Mouse (Mus musculus) kidney, postnatal 10 days (tissue): ENCODE measurements around the gene Rnf20.
A peak's percentile ranks its signal among the peaks of the same experiment; 100 is the strongest.
"Not testable (repeated sequence)": the region's sequence is repeated elsewhere in the genome, so short reads cannot be mapped to it uniquely, and the experiment has no call there.

Experiments used
- DNase-seq: peaks from one replicate; pipeline ENCODE4 v3.0.0; 2021; ENCODE audit warnings: mixed read lengths

The Rnf20 gene

GRCm38 (mm10) chr4:49631319-49632138 is at the start of gene Rnf20:
TSS of gene Rnf20 (plus strand) at chr4:49632006.
- DNase-seq = peak; percentile 97

- DNase-seq = peak; percentile 19
These were observed 47.6 kb upstream of the Rnf20 start for GRCm38 (mm10) chr4:49583965-49584831.

- DNase-seq = no peak
These were observed 46.2 kb upstream of the Rnf20 start for GRCm38 (mm10) chr4:49585524-49586101.

GRCm38 (mm10) chr4:49586811-49587210 is 45.0 kb upstream of the Rnf20 start:
- DNase-seq = no peak

GRCm38 (mm10) chr4:49590152-49590551 is 41.7 kb upstream of the Rnf20 start:
- DNase-seq = no peak

DNA sequence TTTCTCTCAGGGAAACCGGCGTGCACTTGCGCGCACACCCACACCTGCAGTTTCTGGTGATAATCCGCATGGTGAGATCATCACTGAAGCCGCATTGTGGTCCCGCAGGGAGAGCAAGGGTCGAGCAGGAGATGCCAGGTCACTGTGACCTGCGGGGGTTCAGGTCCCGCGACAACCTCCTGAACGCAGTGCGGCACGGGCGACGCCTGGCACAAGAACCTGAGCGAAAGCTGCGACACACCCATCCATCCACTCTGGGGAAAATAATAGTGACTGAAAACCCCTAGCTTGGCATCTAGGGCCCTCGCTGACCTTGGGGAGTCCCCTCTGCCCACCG is 35.0 kb upstream of the Rnf20 start:
- no peak for DNase-seq

DNA sequence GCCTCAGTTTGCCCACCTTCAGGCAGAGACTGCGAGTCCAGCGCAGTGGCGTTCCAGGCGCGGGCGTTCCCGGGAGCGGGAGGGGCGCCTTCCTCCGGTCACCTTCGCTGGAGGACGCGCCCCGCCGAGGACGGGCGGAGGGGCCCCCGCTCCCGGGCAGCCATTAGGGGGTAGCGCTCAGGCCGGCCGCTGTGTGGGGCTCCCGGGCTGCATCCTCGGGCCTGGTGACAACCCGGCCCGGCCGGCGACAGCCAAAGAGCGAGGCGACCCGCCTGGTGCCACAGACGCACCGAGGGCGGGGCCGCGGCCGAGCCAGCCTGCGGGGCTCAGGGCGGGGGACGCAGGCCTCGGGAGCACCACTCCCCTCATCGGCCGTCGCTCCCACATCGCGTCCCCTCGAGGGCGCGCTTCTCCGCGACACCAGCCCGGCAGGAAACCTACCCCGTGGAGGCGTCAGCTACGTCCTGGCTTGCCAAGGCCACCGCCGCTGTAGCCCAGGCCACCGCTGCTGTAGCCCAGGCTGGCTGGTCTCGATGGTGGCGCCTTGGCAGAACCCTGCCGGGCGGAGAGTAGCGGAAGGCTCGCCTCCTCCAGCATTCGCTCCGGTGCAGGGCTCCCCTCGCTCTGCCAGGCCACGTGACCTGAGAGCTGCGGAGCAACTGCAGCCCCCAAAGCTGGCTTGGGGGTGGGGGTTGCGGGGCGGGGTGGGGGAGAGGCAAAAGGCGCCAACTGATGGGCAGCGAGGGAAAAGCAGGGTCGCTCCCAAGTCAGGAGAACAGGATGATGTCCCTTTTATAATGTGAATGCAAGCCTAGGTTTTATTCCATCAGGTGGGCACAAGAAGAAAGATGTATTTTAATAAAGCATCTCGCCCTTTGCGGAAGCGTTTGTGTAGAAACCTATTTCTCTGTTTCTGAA is 34.4 kb upstream of the Rnf20 start, which contains the start of gene Tmem246:
Gene Tmem246 (minus strand): TSS at position 694 of the 918 bp plus-strand sequence.
- DNase-seq = peak; percentile 81

GRCm38 (mm10) chr4:49603161-49603560 is 28.6 kb upstream of the Rnf20 start:
- no peak for DNase-seq

DNA sequence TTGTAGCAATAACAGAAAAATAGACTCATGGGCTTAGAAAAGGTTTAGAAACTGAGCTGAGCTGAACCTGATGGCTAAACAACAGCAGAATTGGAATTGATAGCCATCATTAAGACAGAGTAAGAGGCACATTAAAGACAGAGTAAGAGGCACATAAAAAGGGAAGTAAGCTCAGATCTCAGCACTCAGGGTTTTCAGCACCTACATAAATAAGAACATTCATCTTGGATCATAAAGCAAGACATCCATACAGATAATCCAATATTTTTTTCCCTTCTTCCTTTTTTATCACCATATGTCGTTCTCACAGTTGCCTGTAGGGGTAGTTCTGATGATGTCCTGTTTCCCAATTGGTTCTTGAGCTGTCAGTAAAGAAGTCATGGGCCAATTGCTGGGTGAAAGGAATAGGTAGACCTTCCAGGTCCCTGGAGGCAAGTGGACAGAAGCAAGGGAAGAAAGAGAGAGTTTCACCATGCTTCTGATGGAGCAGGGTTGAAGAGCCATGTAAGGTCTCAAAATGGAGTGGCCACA is 27.7 kb upstream of the Rnf20 start:
- DNase-seq = no peak

GRCm38 (mm10) chr4:49604616-49605015 is 27.2 kb upstream of the Rnf20 start:
- no peak for DNase-seq

GRCm38 (mm10) chr4:49605459-49605858 is 26.3 kb upstream of the Rnf20 start:
- no peak for DNase-seq

GRCm38 (mm10) chr4:49616924-49617323 is 14.9 kb upstream of the Rnf20 start:
- DNase-seq = no peak

DNA sequence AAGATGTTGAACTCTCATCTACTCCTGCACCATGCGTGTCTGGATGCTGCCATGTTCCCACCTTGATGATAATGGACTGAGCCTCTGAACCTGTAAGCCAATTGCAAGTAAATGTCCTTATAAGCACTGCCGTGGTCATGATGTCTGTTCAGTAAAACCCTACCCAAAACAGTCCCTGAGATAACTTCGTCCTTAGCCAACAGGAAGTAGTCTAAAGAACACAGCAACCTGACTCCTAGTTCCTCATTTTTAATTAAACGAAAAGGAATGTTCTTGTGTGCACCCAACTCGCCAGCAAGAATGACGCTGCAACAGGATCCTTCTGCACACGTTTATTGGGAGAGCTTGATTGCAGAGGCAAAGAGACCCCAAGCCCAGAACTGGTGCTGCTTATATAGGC is 11.9 kb upstream of the Rnf20 start:
- not testable (repeated sequence) for DNase-seq

DNA sequence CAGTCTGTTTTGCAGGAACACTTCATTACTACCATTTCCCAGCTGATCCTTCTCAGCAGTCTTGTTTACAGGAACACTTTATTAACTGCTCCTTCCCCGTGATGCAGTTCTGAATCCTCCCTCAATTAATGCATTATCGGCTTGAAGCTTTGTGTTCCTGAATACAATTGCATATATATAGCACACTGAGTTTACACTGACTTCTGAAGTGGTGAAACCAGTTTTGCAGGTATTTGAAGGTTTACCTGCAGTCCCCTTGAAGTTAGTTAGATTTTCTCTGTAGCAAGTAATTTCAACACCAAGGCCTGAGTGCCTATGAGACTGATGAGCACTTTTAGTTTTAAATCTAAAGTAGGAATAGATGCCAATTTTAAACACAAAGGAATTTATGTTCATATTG is 9.5 kb upstream of the Rnf20 start:
- DNase-seq = no peak

GRCm38 (mm10) chr4:49623916-49624315 is 7.9 kb upstream of the Rnf20 start:
- no peak for DNase-seq

DNA sequence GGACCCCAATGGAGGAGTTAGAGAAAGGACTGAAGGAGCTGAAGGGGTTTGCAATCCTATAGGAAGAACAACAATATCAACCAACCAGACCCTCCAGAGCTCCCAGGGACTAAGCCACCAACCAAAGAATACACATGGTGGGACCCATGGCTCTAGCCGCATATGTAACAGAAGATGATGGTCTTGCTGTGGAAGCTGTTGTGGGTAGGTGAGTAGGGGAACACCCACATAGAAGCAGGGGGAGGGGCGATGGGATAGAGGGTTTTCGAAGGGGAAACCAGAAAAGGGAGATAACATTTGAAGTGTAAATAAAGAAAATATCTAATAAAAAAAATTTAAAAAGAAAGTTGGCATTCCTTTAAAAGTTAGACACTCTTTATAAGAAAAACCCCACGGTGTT is 6.8 kb upstream of the Rnf20 start:
- not testable (repeated sequence) for DNase-seq

- peak; percentile 88 for DNase-seq
These were observed 4.8 kb upstream of the Rnf20 start for GRCm38 (mm10) chr4:49626973-49627372.

DNA sequence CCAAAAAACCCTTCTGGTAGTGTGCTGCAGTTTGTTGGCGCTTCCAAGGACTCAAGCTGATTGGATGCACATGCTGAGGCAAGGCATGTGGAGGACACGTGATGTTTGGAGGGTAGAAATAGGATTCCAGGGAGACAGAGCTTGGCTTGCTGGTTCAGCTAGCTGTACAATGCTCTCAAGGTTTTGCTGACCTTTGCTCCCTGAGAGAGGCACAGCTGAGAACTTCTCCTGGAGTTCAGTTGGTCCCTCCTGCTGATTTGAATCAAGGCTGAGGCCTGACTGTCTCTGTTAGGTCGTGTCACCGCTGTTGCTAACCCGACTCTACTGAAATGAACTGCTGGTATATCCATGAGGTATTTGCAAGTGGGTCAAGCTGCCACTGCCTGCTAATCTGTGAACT is 2.9 kb upstream of the Rnf20 start:
- DNase-seq = no peak

DNA sequence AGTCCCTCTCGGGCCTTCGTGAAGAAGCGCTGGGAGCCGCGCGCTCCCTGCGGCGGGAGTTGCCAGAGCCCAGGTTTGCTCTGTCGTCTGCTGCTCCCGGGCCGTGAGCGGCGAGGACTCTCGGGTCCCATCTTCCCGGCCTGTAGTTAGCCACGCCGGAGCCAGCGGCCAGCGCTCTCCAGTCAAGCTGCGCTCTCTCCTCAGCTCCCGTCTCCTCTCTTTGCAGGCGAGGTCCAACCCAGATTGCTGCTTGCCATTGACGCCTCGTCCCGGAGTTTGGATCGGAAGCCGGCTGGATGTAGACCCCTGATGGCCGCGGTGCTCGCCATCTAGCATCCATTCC is 304 bp downstream of the Rnf20 start:
- DNase-seq = no peak

- no peak for DNase-seq
These were observed 6.0 kb downstream of the Rnf20 start for GRCm38 (mm10) chr4:49637821-49638220.

- no peak for DNase-seq
These were observed 8.1 kb downstream of the Rnf20 start for GRCm38 (mm10) chr4:49639913-49640312.

GRCm38 (mm10) chr4:49659421-49659820 is 27.6 kb downstream of the Rnf20 start:
- no peak for DNase-seq
